Mouse (Mus musculus) c-Kit-positive CD71-positive TER-119-negative erythroid progenitor cells, embryonic 14.5 days (primary cell): ENCODE data around the gene Exoc6b.

Experiments used
- DNase-seq: peaks from one replicate; pipeline ENCODE4 v3.0.0-alpha.2; 2013; ENCODE audit warnings: low read depth

The Exoc6b gene

GRCm38 (mm10) chr6:84882663-84883517 is 186.4 kb downstream of the Exoc6b start:
- peak; percentile 65 for DNase-seq

- DNase-seq = no peak
These were observed 193.4 kb downstream of the Exoc6b start for GRCm38 (mm10) chr6:84875869-84876268.

- DNase-seq = no peak
These were observed 202.2 kb downstream of the Exoc6b start for GRCm38 (mm10) chr6:84867114-84867513.

- DNase-seq = no peak
These were observed 204.7 kb downstream of the Exoc6b start for GRCm38 (mm10) chr6:84864625-84865024.

- no peak for DNase-seq
These were observed 205.4 kb downstream of the Exoc6b start for GRCm38 (mm10) chr6:84863816-84864375.

- no peak for DNase-seq
These were observed 223.6 kb downstream of the Exoc6b start for GRCm38 (mm10) chr6:84845665-84846064.

GRCm38 (mm10) chr6:84841138-84841537 is 228.2 kb downstream of the Exoc6b start:
- no peak for DNase-seq

GRCm38 (mm10) chr6:84807546-84807945 is 261.8 kb downstream of the Exoc6b start:
- DNase-seq = no peak

- no peak for DNase-seq
These were observed 263.1 kb downstream of the Exoc6b start for GRCm38 (mm10) chr6:84806132-84806730.

GRCm38 (mm10) chr6:84798736-84799135 is 270.6 kb downstream of the Exoc6b start:
- DNase-seq = no peak

- DNase-seq = no peak
These were observed 285.3 kb downstream of the Exoc6b start for GRCm38 (mm10) chr6:84783994-84784393.

- DNase-seq = no peak
These were observed 289.3 kb downstream of the Exoc6b start for GRCm38 (mm10) chr6:84779987-84780386.

GRCm38 (mm10) chr6:84778970-84779369 is 290.3 kb downstream of the Exoc6b start:
- no peak for DNase-seq

GRCm38 (mm10) chr6:84775908-84776307 is 293.4 kb downstream of the Exoc6b start:
- DNase-seq = no peak

GRCm38 (mm10) chr6:84755266-84755665 is 314.0 kb downstream of the Exoc6b start:
- DNase-seq = no peak

- DNase-seq = no peak
These were observed 316.4 kb downstream of the Exoc6b start for GRCm38 (mm10) chr6:84752806-84753420.

GRCm38 (mm10) chr6:84751409-84751808 is 317.9 kb downstream of the Exoc6b start:
- DNase-seq = no peak

GRCm38 (mm10) chr6:84746847-84747395 is 322.4 kb downstream of the Exoc6b start:
- no peak for DNase-seq

- DNase-seq = no peak
These were observed 323.0 kb downstream of the Exoc6b start for GRCm38 (mm10) chr6:84746193-84746846.

- no peak for DNase-seq
These were observed 323.7 kb downstream of the Exoc6b start for GRCm38 (mm10) chr6:84745570-84745969.

GRCm38 (mm10) chr6:84742227-84742626 is 327.1 kb downstream of the Exoc6b start:
- DNase-seq = no peak

- peak; percentile 17 for DNase-seq
These were observed 332.4 kb downstream of the Exoc6b start for GRCm38 (mm10) chr6:84736942-84737341.
